Mouse (Mus musculus): Measurements from ENCODE around the gene Hbb-bt.

DNA sequence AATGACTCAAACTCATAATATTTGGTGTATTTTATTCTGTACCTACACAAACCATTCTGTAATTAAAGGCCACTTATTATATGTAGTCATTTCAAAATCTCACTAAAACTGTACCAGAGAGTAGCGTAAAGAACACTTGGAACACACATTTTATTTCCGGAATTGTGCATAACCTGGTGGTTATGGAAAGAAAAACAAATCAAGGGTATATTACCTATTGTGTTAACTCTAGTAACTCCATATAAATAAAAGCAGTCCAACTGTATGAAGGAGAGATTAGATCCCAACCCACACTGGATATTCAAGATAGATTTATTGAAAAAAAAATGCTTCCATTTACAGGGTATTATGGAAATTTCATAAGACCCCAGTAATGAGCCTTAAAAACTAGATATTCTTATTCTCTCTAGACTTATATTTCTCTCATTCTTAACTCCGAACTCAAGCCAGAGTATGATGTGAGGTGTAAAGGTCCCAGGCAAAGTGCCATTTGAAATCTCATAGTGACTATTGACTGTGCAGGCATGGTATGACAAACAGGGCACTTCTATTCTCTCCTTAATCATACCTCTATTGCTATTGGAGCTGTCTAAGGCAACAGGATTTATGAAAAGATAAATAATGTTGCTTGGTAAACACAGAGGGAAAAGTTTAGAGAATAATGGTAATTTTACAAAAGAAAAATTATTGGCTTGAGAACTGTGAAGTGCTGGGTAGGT lies 11.9 kb upstream of the Hbb-bt start:
- TF ChIP-seq CTCF (IDR thresholded peaks at IDR 0.05; ENCODE audit: low read depth), result no peak
- TF ChIP-seq EP300 (IDR thresholded peaks at IDR 0.05; ENCODE audit: low read depth), result no peak

Measured in heart, postnatal 0 days (tissue).